Mouse (Mus musculus): Measurements from ENCODE around the gene Higd2a. TPM values are rescaled to one million over a fixed set of nuclear protein-coding genes. Genes with fewer than 3 reads are reported as not detected.

Gene Higd2a
- polyA plus RNA-seq (2017; shearing (Covaris generic)), result 164 TPM

GRCm38 (mm10) chr13:54589996-54590951 lies at the start of gene Higd2a, which contains the start of gene Nop16:
Higd2a (plus strand) TSS chr13:54590207.
Nop16 (minus strand) TSS chr13:54590090.

GRCm38 (mm10) chr13:54565201-54565581 lies 24.8 kb upstream of the Higd2a start, which contains the start of gene 4833439L19Rik:
4833439L19Rik (minus strand) TSS chr13:54565435.

GRCm38 (mm10) chr13:54574854-54575481 lies 15.0 kb upstream of the Higd2a start, which contains the start of gene Arl10:
Arl10 (plus strand) TSS chr13:54575015.

GRCm38 (mm10) chr13:54610972-54611754 lies 21.2 kb downstream of the Higd2a start, which contains the start of gene Cltb:
Cltb (minus strand) TSS chr13:54611344.

GRCm38 (mm10) chr13:54621155-54621932 lies 31.3 kb downstream of the Higd2a start, which contains the start of gene Faf2:
Faf2 (plus strand) TSS chr13:54621784.

Other genes starting within 250 kb of the Higd2a start
- gene Cplx2, start 218.9 kb upstream of the Higd2a start, polyA plus RNA-seq (2017; shearing (Covaris generic)), result not detected
- 52.6 TPM for gene Thoc3, start 121.4 kb upstream of the Higd2a start, polyA plus RNA-seq (2017; shearing (Covaris generic))
- gene Simc1, start 86.4 kb upstream of the Higd2a start, polyA plus RNA-seq (2017; shearing (Covaris generic)), result 21.3 TPM
- gene 4833439L19Rik, start 24.8 kb upstream of the Higd2a start, polyA plus RNA-seq (2017; shearing (Covaris generic)), result 71.0 TPM
- gene Arl10, start 15.2 kb upstream of the Higd2a start, polyA plus RNA-seq (2017; shearing (Covaris generic)), result 10.0 TPM
- gene Nop16, start 117 bp upstream of the Higd2a start, polyA plus RNA-seq (2017; shearing (Covaris generic)), result 56.9 TPM
- 44.0 TPM for gene Cltb, start 21.1 kb downstream of the Higd2a start, polyA plus RNA-seq (2017; shearing (Covaris generic))
- 86.5 TPM for gene Faf2, start 31.6 kb downstream of the Higd2a start, polyA plus RNA-seq (2017; shearing (Covaris generic))
- 84.4 TPM for gene Rnf44, start 103.7 kb downstream of the Higd2a start, polyA plus RNA-seq (2017; shearing (Covaris generic))
- gene Cdhr2, start 111.3 kb downstream of the Higd2a start, polyA plus RNA-seq (2017; shearing (Covaris generic)), result not detected
- not detected for gene Gprin1, start 159.7 kb downstream of the Higd2a start, polyA plus RNA-seq (2017; shearing (Covaris generic))
- 0.35 TPM for gene Sncb, start 176.4 kb downstream of the Higd2a start, polyA plus RNA-seq (2017; shearing (Covaris generic))
- not detected for gene Eif4e1b, start 193.8 kb downstream of the Higd2a start, polyA plus RNA-seq (2017; shearing (Covaris generic))
- 4.2 TPM for gene Tspan17, start 199.2 kb downstream of the Higd2a start, polyA plus RNA-seq (2017; shearing (Covaris generic))

Data from CD4-positive, CD25-positive, alpha-beta regulatory T cell (primary cell).